In genomic region chr5:150229776-150230175, GRCm38 (mm10) we compare ENCODE assay signal across 15 mouse cellular contexts.
DNase-seq lines count a peak whose midpoint lies in the region; TF ChIP-seq lines count a peak whose summit lies in the region.
"Had no signal": no experiment of that assay in that cellular context is flagged by ENCODE, and none has a peak within 500 bp of the region (broad histone marks: within the 10 kb centered on the region; RNA-seq: fewer than 3 reads in every experiment).

No protein-coding gene starts in this region.

- no peak for TF ChIP-seq POLR2A in cerebellum, adult 2 months (IDR thresholded peaks at IDR 0.05; ENCODE audit: borderline replicate concordance, insufficient read depth, low read length)
- TF ChIP-seq POLR2A in bone marrow, adult 2 months (IDR thresholded peaks at IDR 0.05; ENCODE audit: borderline replicate concordance, control insufficient read depth, low read depth, low read length), result no peak

- 0 out of 2 replicates have a peak, but pooled peaks have one; percentile 26 for TF ChIP-seq CTCF in cerebellum, adult 2 months (IDR thresholded peaks at IDR 0.05; ENCODE audit: borderline replicate concordance, insufficient read depth, low read depth, low read length)
- peak; percentile 27 for TF ChIP-seq CTCF in left cerebral cortex, adult 2 months (IDR thresholded peaks at IDR 0.05)
- TF ChIP-seq CTCF in bone marrow, adult 2 months (IDR thresholded peaks at IDR 0.05; ENCODE audit: control insufficient read depth, insufficient read depth, low read length), result peak; percentile 25; the same call in 1 of the 2 replicates

- peaks cover 4% of the 10 kb centered on the region; the same call in 1 of the 2 replicates for H3K4me1 ChIP-seq in cerebellum, adult 2 months (ENCODE audit: control insufficient read depth, insufficient read depth, low read length)
- H3K4me1 ChIP-seq in bone marrow, adult 2 months (ENCODE audit: control insufficient read depth, insufficient read depth, low read length), result no peaks in the 10 kb centered on the region; the same call in 1 of the 2 replicates
- H3K4me1 ChIP-seq: limb, embryonic 12.5 days had no signal

- no peak overlapping the region for H3K4me3 ChIP-seq in cerebellum, adult 2 months (replicated peaks; ENCODE audit: insufficient read depth, low read depth, low read length)
- H3K4me3 ChIP-seq in left cerebral cortex, adult 2 months, result no peak overlapping the region
- H3K4me3 ChIP-seq in bone marrow, adult 2 months (replicated peaks; ENCODE audit: control insufficient read depth, low read depth, low read length), result no peak overlapping the region
- H3K4me3 ChIP-seq: embryonic facial prominence, embryonic 10.5 days; heart, embryonic 10.5 days; limb, embryonic 12.5 days had no signal

- WGBS in cerebellum, adult 2 months, result 95% methylated on average over 4 of the region's 4 CpGs
- 87% methylated on average over 4 of the region's 4 CpGs for WGBS in bone marrow, adult 2 months

- no peak overlapping the region for H3K27ac ChIP-seq in cerebellum, adult 2 months (ENCODE audit: insufficient read depth, low read length)
- no peak overlapping the region for H3K27ac ChIP-seq in left cerebral cortex, adult 2 months
- no peak overlapping the region for H3K27ac ChIP-seq in bone marrow, adult 2 months (ENCODE audit: control insufficient read depth, insufficient read depth, low read depth, low read length, poor library complexity)
- H3K27ac ChIP-seq: embryonic facial prominence, embryonic 10.5 days; heart, embryonic 10.5 days; limb, embryonic 12.5 days had no signal

- intact Hi-C loops in left cerebral cortex, adult 2 months (cut with DNase I), result loop anchor here (5.0 kb wide), 1 partner anchor 138 kb away; no protein-coding TSS in a partner anchor

- no peak for DNase-seq in cerebellum, adult 2 months
- DNase-seq in cerebellum, postnatal 10 days, result no peak
- no peak for DNase-seq in left cerebral cortex, adult 2 months (ENCODE audit: extremely low spot score in 1 of 2, low spot score in 2 of 2)
- no peak for DNase-seq in left cerebral cortex, adult 9 months (ENCODE audit: low spot score in 2 of 2)
- peak; percentile 13 to 26 for DNase-seq in B cell, adult 2 months
- DNase-seq in frontal cortex, postnatal 36 days (ENCODE audit: low spot score in 2 of 2), result no peak
- no peak for DNase-seq in adrenal gland, adult 18-20 months (ENCODE audit: low spot score in 2 of 2)
- DNase-seq: adrenal gland, postnatal 36 days; cerebellum, adult 9-10 months; heart, postnatal 4 days; kidney, adult 9 months had no signal

- H3K27me3 ChIP-seq in cerebellum, adult 2 months (ENCODE audit: control insufficient read depth, insufficient read depth, low read length), result no peaks in the 10 kb centered on the region
- H3K27me3 ChIP-seq: limb, embryonic 12.5 days had no signal

Comparison
In these comparisons a context has a peak if more than half of its experiments do, and no peak if none do; other contexts are left out.
1. DNase-seq: peak in B cell, adult 2 months (2 of 2); none in cerebellum, adult 2 months (0 of 2), cerebellum, postnatal 10 days (0 of 2), left cerebral cortex, adult 2 months (0 of 2), left cerebral cortex, adult 9 months (0 of 2), frontal cortex, postnatal 36 days (0 of 2) and adrenal gland, adult 18-20 months (0 of 2).
2. Peak in every context shown above with its lines, with median percentiles within 50 percentile points of each other: CTCF ChIP-seq.